Mouse (Mus musculus) forebrain, embryonic 11.5 days (tissue): ENCODE results near the gene Ptcd2. TPM values are rescaled to one million over a fixed set of nuclear protein-coding genes. Genes with fewer than 3 reads are reported as not detected.

Experiments used
- polyA plus RNA-seq: library from polyadenylated mRNA; unstranded; fragments of >200 nt; fragmentation: Nextera tagmentation; extraction: Ambion mirVana; gene quantifications from 2 replicates; pipeline ENCODE4 v1.2.1, GENCODE M21; 2014

Ptcd2 gene
- polyA plus RNA-seq, 1 experiment from 2014 or later, result 54.2 TPM

Other genes with a start within 250 kb of the Ptcd2 start
- 0.72 and 0.73 TPM in 2 replicates for gene Zfp366, start 159.9 kb downstream of the Ptcd2 start, polyA plus RNA-seq
- 63.4 and 64.2 TPM in 2 replicates for gene Mrps27, start 81 bp upstream of the Ptcd2 start, polyA plus RNA-seq
- gene Map1b, start 171.8 kb upstream of the Ptcd2 start, polyA plus RNA-seq, result 823 and 854 TPM in 2 replicates